Mouse (Mus musculus): ENCODE results near the gene Pask. TPM values are rescaled to one million over a fixed set of nuclear protein-coding genes. Genes with fewer than 3 reads are reported as not detected.

Gene Pask
- polyA plus RNA-seq, 1 experiment: 6.6 TPM

GRCm38 (mm10) chr1:93343504-93344047 is 294 bp upstream of the Pask start:
- TF ChIP-seq USF1 (IDR thresholded peaks at IDR 0.05; ENCODE audit: low read depth) (no peak), CEBPB (IDR thresholded peaks at IDR 0.05; ENCODE audit: low read depth) (no peak), CTCF (IDR thresholded peaks at IDR 0.05; ENCODE audit: control insufficient read depth, insufficient read depth, insufficient read length) (peak; percentile 49)
- Histone ChIP-seq H3K79me3 (ENCODE audit: low read depth) (peaks cover 18% of the 10 kb centered on the region), H3ac (ENCODE audit: control insufficient read depth, insufficient read length, low read depth) (peak overlapping the region; percentile 80), H3K36me3 (ENCODE audit: control insufficient read depth, insufficient read depth) (peaks cover 13% of the 10 kb centered on the region), H3K4me3 (ENCODE audit: insufficient read depth, poor library complexity, severe bottlenecking) (peak overlapping the region; percentile 94), H3K27me3 (ENCODE audit: control insufficient read depth, insufficient read depth, insufficient read length) (no peaks in the 10 kb centered on the region), H3K79me2 (ENCODE audit: control insufficient read depth, insufficient read depth) (peaks cover 56% of the 10 kb centered on the region)

DNA sequence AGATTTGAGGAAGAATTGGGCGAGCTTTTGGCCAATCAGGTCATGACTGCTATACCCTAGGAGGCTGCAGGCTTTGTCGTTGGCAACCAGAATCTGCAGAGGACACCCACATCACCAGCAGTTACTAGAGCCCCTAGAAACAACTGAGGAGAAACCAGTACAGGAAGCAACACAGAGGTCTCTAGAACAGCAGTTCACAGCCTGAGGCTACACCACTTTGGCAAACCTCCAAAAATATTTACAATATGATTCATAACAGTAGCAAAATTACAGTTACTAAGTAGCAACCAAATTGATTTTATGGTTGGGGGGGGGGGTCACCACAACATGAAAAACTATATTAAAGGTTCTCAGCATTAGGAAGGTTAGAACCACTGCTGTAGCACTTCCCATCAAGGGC is 8.7 kb downstream of the Pask start:
- TF ChIP-seq USF1 (IDR thresholded peaks at IDR 0.05; ENCODE audit: low read depth) (no peak), MAX (IDR thresholded peaks at IDR 0.05) (no peak), CEBPB (IDR thresholded peaks at IDR 0.05; ENCODE audit: low read depth) (no peak), FOSL1 (IDR thresholded peaks at IDR 0.05; ENCODE audit: insufficient read depth, low read length, poor library complexity, severe bottlenecking) (no peak)
- H3K4me3 ChIP-seq (ENCODE audit: insufficient read depth, poor library complexity, severe bottlenecking): no peak overlapping the region
- peaks cover 21% of the 10 kb centered on the region for H3K36me3 ChIP-seq (ENCODE audit: control insufficient read depth, insufficient read depth)
- no peaks in the 10 kb centered on the region for H3K79me3 ChIP-seq (ENCODE audit: low read depth)
- H3ac ChIP-seq (ENCODE audit: control insufficient read depth, insufficient read length, low read depth): no peak overlapping the region
- no peaks in the 10 kb centered on the region for H3K27me3 ChIP-seq (ENCODE audit: control insufficient read depth, insufficient read depth, insufficient read length)
- H3K79me2 ChIP-seq (ENCODE audit: control insufficient read depth, insufficient read depth): peaks cover 10% of the 10 kb centered on the region

GRCm38 (mm10) chr1:93326446-93326845 is 16.8 kb downstream of the Pask start:
- Histone ChIP-seq H3K79me3 (ENCODE audit: low read depth) (no peaks in the 10 kb centered on the region), H3K36me3 (ENCODE audit: control insufficient read depth, insufficient read depth) (peaks cover 45% of the 10 kb centered on the region), H3ac (ENCODE audit: control insufficient read depth, insufficient read length, low read depth) (no peak overlapping the region), H3K27me3 (ENCODE audit: control insufficient read depth, insufficient read depth, insufficient read length) (no peaks in the 10 kb centered on the region), H3K4me3 (ENCODE audit: insufficient read depth, poor library complexity, severe bottlenecking) (no peak overlapping the region), H3K79me2 (ENCODE audit: control insufficient read depth, insufficient read depth) (no peaks in the 10 kb centered on the region)
- no peak for TF ChIP-seq CEBPB (IDR thresholded peaks at IDR 0.05; ENCODE audit: low read depth)

GRCm38 (mm10) chr1:93323973-93324372 is 19.3 kb downstream of the Pask start:
- H3ac ChIP-seq (ENCODE audit: control insufficient read depth, insufficient read length, low read depth): no peak overlapping the region
- no peak overlapping the region for H3K4me3 ChIP-seq (ENCODE audit: insufficient read depth, poor library complexity, severe bottlenecking)
- H3K36me3 ChIP-seq (ENCODE audit: control insufficient read depth, insufficient read depth): peaks cover 30% of the 10 kb centered on the region
- no peaks in the 10 kb centered on the region for H3K79me3 ChIP-seq (ENCODE audit: low read depth)
- no peaks in the 10 kb centered on the region for H3K79me2 ChIP-seq (ENCODE audit: control insufficient read depth, insufficient read depth)
- no peaks in the 10 kb centered on the region for H3K27me3 ChIP-seq (ENCODE audit: control insufficient read depth, insufficient read depth, insufficient read length)
- no peak for TF ChIP-seq CEBPB (IDR thresholded peaks at IDR 0.05; ENCODE audit: low read depth)
- no peak for TF ChIP-seq MAX (IDR thresholded peaks at IDR 0.05)
- no peak for TF ChIP-seq MYOD1 (IDR thresholded peaks at IDR 0.05; ENCODE audit: control insufficient read depth, insufficient read length, low read depth)
- TF ChIP-seq CTCF (IDR thresholded peaks at IDR 0.05; ENCODE audit: control insufficient read depth, insufficient read depth, insufficient read length): no peak
- no peak for TF ChIP-seq MYOG (IDR thresholded peaks at IDR 0.05; ENCODE audit: control insufficient read depth, extremely low read depth, insufficient read length)
- TF ChIP-seq USF1 (IDR thresholded peaks at IDR 0.05; ENCODE audit: low read depth): no peak
- no peak for TF ChIP-seq FOSL1 (IDR thresholded peaks at IDR 0.05; ENCODE audit: insufficient read depth, low read length, poor library complexity, severe bottlenecking)

GRCm38 (mm10) chr1:93305581-93306337 is 37.5 kb downstream of the Pask start, which contains the start of gene Mterf4:
Gene Mterf4 (minus strand): TSS chr1:93305915.
- Histone ChIP-seq H3ac (ENCODE audit: control insufficient read depth, insufficient read length, low read depth) (peak within 1 kb of the TSS; percentile 100), H3K36me3 (ENCODE audit: control insufficient read depth, insufficient read depth) (peaks cover 18% of the 10 kb centered on the region), H3K4me3 (ENCODE audit: insufficient read depth, poor library complexity, severe bottlenecking) (peak within 1 kb of the TSS; percentile 92), H3K27me3 (ENCODE audit: control insufficient read depth, insufficient read depth, insufficient read length) (no peaks in the 10 kb centered on the region), H3K79me2 (ENCODE audit: control insufficient read depth, insufficient read depth) (peaks cover 20% of the 10 kb centered on the region), H3K79me3 (ENCODE audit: low read depth) (peaks cover 7% of the 10 kb centered on the region)
- TF ChIP-seq CTCF (IDR thresholded peaks at IDR 0.05; ENCODE audit: control insufficient read depth, insufficient read depth, insufficient read length): no peak
- peak; percentile 2 for TF ChIP-seq MYOD1 (IDR thresholded peaks at IDR 0.05; ENCODE audit: control insufficient read depth, insufficient read length, low read depth)
- TF ChIP-seq MAX (IDR thresholded peaks at IDR 0.05): no peak

GRCm38 (mm10) chr1:93300578-93300977 is 42.7 kb downstream of the Pask start:
- H3K27me3 ChIP-seq (ENCODE audit: control insufficient read depth, insufficient read depth, insufficient read length): no peaks in the 10 kb centered on the region
- H3ac ChIP-seq (ENCODE audit: control insufficient read depth, insufficient read length, low read depth): no peak overlapping the region
- TF ChIP-seq USF1 (IDR thresholded peaks at IDR 0.05; ENCODE audit: low read depth): no peak
- TF ChIP-seq MYOD1 (IDR thresholded peaks at IDR 0.05; ENCODE audit: control insufficient read depth, insufficient read length, low read depth): no peak
- TF ChIP-seq FOSL1 (IDR thresholded peaks at IDR 0.05; ENCODE audit: insufficient read depth, low read length, poor library complexity, severe bottlenecking): no peak
- TF ChIP-seq MAX (IDR thresholded peaks at IDR 0.05): no peak
- TF ChIP-seq CEBPB (IDR thresholded peaks at IDR 0.05; ENCODE audit: low read depth): no peak
- no peak for TF ChIP-seq CTCF (IDR thresholded peaks at IDR 0.05; ENCODE audit: control insufficient read depth, insufficient read depth, insufficient read length)
- no peak for TF ChIP-seq MYOG (IDR thresholded peaks at IDR 0.05; ENCODE audit: control insufficient read depth, extremely low read depth, insufficient read length)
- H3K36me3 ChIP-seq (ENCODE audit: control insufficient read depth, insufficient read depth): peaks cover 28% of the 10 kb centered on the region
- no peak overlapping the region for H3K4me3 ChIP-seq (ENCODE audit: insufficient read depth, poor library complexity, severe bottlenecking)
- peaks cover 18% of the 10 kb centered on the region for H3K79me2 ChIP-seq (ENCODE audit: control insufficient read depth, insufficient read depth)
- H3K79me3 ChIP-seq (ENCODE audit: low read depth): peaks cover 7% of the 10 kb centered on the region
